Mouse (Mus musculus): ENCODE results near the gene Urb2. TPM values are rescaled to one million over a fixed set of nuclear protein-coding genes. Genes with fewer than 3 reads are reported as not detected.
A peak's percentile ranks its signal among the peaks of the same experiment; 100 is the strongest.

Urb2 gene
- total RNA-seq (2021) = 10 to 100 TPM; 11.9 to 12.0 TPM
- long read RNA-seq, partial matches to known transcripts = 0 of 1 reads
- long read RNA-seq, other reads (novel, unspliced or antisense) = 1 of 1 reads

DNA sequence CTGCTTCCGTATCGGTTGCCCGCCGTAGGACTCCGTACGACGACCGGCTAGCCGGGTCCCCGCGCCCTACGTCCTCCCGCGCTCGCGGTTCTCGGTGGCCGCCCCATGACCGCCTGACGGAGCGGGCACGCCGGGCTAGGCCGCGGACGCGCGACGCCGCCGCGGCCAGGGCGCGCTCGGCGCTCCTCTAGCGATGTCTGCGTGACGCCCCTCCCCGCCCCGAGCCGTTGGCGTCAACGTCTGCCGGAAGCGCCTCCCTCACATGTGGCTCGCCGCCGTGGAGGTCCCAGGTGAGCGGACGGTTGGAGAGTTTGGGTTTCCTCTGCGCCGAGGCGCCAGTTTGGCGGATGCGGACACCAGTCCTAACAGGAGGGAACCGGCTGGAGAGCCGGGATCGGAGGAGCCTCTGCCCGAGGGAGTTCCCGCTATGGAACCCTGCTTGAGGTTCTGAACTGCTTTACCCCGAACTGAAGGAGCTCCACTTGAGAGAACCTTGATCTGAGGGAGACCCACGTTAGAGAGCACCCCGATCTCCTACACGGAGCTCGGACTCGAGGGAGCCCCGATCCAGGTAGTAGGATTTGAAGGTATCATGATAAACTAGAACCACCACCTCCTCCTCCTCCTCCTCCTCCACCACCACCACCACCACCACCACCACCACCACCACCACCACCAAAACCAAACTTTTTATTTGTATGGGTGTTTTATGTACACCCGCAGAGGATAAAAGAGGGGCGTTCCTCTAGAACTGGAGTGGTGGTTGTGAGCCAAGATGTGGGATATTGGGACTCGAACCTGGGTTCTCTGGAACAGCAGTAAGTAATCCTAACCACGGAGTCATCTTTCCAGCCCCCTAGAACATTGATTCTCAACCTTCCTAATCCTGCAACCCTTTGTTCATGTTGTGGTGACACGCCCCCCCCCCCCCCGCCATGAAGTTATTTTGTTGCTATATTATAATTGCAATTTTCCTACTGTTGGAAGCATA, at the start of gene Urb2, which contains the start of gene Taf5l:
TSS of gene Urb2 (plus strand) at position 272 of the 991 bp plus-strand sequence.
TSS of gene Taf5l (minus strand) at position 161 of the 991 bp plus-strand sequence.
- peak; percentile 90 to 95 for DNase-seq (ENCODE audit: low spot score in 2 of 2)

DNA sequence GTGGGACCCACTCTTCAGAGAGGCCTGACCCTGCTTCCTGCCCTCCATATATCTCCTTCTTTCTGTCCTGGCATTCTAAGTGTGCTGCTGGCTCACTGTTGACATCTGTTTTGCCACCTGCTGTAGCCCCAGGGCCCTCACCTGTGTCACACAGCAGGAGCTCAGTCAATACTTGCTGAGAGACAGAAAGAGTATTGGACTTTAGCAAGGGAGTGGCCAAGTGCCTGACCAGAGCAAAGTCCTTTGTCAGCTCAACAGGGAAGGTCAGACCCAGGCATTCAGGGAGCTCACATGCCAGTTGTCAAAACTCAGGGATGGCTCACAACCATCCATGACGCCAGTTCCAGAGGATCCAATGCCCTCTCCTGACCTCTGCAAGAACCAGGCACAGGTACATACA, 47.8 kb upstream of the Urb2 start:
- no peak for DNase-seq (ENCODE audit: low spot score in 2 of 2)

DNA sequence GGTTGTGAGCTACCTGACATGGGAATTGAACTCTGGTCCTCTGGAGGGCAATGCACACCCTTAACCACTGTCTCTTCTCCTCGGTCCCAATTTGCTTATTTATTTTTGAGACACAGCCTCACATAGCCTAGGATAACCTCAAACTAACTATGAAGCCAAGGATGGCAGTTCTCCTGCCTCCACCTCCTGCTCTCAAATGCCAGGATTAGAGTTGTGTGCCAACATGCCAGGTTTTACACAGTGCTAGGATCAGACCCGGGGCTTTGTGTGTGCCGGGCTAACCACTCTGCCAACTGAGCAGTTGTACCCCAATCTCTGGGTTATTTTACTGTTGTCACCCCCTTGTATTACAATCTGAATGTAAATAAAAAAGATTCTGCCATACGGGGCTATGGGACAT, 43.8 kb upstream of the Urb2 start:
- no peak for DNase-seq (ENCODE audit: low spot score in 2 of 2)

DNA sequence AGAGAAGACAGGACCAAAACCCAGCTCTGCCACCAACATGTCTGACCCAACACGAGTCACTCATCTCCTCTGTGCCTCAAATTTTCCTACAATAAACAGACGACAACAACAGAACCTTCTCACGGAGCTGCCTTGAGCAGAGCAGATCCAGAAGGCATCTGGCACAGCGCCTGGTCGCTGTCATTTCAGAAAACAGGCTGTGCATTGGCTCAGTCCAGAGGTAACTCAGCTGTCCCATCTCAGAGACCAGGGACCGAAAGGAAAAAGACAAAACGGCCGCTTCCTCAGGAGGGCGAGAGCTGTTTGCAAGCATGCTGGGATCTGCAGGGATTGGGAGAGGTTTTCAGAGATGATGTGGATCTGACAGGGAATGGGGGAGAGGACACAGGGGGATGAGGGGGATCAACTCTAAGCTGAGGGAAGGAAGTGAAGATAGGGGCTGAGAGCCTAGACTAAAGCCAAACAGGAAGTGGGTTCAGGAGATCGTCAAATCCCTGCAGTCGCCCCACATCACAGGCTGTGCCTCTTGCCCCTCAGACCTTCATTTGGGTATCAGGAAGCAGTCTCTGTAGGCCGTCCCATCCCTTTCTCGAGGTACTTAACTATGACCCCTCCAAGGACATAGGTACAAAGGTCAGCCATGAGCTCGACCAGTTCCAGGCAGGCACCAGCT, 43.0 kb upstream of the Urb2 start:
- peak in 1 of 2 experiments; percentile 48 for DNase-seq (ENCODE audit: low spot score in 2 of 2)

DNA sequence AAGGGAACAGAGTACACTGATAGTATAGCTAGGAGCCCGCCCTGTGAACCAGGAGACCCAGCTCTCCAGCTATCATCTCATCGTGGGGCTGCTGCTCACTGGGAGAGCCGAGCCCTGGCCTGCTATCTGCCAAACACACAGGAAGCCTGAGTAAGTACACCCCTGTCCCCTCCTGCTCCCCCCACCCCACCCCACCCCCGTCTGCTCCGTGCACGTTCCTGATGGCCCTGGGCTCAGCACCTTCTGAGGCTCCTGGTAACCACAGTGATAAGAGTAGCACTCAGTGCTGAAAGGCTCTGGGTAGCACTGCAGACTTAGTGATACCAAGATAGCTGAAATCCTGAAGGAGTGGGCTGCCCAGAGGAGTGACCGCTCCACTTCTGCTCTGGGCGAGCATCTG, 42.4 kb upstream of the Urb2 start:
- DNase-seq (ENCODE audit: low spot score in 2 of 2) = no peak

DNA sequence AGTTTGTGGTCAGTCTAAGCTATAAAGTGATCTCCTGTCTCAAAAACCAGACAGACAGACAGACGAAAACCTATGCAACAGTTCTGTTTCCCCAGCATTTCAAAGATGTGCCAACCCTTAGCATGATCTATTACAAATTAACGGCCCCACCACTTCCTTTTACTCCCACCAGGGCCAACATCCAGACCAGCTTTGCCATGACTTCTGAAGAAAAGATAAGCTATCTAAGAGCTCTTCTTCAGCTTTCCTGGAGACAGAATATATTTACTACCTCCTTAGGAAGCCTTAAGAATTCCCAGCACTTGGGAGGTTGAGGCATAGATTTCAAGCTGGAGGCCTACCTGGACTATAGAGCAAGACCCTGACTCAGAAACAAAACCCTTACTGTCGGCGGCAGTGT, 41.1 kb upstream of the Urb2 start:
- no peak for DNase-seq (ENCODE audit: low spot score in 2 of 2)

DNA sequence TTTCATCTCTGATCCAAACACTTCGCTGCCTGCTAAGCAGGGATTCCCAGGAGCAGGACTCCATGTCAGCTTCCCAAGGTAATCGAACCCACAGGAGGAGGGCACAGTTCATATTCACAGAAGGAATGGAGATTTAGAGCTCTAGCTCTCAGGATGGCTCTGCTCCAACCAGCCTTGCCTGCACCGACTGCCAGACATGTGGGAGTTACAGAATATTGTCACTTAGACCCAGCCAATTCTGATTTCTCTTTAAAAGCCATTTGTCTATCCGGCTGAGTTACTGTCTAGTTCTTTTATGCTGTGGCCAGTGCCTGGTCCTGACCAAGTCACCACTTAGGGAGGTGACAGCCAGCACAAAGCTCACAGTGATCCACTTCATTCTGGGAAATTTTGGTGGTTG, 39.6 kb upstream of the Urb2 start:
- DNase-seq (ENCODE audit: low spot score in 2 of 2) = peak; percentile 49 to 58

DNA sequence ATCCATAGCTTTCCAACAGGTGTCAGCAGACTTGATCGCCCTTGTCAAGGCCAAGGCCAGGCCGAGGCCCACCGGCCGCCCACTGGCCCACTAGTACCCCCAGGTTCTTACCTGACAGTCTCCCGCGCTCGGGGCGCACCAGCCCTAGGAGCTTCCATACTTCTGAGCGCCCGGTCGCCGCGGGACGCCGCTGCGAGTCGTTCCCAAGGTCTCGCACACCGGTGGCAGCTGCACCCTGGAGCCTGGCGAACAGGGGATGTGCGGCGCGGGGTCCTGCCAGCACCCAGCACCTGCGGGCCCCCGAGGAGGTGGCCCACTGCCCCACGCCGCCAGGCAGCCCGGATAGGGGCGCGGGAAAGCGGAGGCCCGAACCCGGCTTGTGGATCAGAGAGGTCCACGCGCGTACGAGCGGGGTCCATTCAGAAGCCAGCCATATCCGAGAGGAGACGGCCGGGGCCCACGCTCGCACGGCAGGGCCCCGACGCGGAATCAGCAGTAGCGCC, 39.0 kb upstream of the Urb2 start:
- DNase-seq (ENCODE audit: low spot score in 2 of 2) = no peak

DNA sequence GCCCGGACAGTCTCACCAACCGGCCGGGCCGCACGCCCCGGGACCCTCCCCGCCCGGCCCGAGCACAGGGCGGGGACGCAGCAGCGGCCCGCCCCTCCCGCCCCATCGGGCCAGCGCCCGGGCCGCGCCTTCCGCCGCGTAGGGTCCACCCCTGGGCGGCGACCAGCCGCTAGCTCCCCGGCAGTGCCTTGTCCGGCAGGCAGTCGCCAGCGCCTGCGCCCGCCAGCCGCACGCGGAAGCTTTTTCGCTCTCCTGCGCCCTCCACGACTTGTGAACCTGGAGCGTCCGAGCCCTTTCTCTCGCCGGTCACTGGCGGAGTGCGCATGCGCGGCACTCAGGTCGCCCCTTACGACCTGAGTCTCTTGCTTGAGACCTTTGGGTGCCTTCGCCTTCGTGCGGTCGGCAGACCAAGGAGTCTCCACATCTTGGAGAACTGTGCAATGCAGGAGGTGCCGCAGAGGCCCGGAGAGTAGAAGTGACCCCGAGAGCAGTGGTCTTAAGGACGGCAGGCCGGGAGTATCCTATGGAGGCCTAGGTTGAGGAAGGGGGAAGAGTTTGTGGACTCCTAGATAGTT, 38.4 kb upstream of the Urb2 start, which contains the start of gene Abcb10:
TSS of gene Abcb10 (minus strand) at position 297 of the 575 bp plus-strand sequence.
- peak; percentile 77 to 82 for DNase-seq (ENCODE audit: low spot score in 2 of 2)

DNA sequence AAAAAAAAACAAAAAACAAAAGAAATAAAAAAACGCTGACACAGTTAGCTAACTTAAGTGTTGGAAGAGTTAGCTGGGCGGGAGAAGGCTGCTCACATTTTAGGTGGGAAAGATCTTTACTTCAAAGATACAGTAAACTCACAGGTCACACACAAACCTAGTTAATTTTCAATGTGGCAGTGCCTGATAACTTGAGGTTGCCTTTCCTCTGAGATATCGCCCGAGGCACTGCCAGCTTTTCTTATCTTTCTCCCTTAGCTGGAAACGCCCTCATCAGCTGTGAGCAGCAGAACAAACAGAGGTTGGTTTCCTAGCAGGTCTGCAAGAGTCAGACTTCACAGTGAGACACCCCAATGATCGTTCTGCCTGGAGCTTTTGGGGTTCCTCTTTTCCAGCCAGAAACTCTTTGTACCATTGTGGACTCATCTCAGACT, 32.7 kb upstream of the Urb2 start:
- DNase-seq (ENCODE audit: low spot score in 2 of 2) = no peak

DNA sequence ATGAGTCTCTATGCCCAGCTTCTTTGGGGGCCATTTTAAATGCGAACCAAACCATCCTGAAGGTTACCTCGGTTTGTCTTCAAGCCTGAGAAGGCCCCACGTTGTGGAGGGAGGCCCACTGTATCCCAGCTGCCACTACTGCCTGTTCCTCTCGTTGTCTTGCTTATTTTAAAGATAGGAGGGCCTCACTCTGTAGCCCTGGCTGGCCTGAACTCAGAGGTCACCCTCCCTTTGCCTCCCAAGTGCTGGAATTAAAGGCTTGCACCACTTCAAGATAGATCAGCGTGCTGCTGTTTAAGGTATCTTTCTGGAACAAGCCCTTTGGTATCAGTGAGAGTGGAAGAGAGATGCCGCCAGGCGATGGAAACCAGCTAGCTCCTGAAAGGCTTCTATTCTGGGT, 32.2 kb upstream of the Urb2 start:
- no peak for DNase-seq (ENCODE audit: low spot score in 2 of 2)

DNA sequence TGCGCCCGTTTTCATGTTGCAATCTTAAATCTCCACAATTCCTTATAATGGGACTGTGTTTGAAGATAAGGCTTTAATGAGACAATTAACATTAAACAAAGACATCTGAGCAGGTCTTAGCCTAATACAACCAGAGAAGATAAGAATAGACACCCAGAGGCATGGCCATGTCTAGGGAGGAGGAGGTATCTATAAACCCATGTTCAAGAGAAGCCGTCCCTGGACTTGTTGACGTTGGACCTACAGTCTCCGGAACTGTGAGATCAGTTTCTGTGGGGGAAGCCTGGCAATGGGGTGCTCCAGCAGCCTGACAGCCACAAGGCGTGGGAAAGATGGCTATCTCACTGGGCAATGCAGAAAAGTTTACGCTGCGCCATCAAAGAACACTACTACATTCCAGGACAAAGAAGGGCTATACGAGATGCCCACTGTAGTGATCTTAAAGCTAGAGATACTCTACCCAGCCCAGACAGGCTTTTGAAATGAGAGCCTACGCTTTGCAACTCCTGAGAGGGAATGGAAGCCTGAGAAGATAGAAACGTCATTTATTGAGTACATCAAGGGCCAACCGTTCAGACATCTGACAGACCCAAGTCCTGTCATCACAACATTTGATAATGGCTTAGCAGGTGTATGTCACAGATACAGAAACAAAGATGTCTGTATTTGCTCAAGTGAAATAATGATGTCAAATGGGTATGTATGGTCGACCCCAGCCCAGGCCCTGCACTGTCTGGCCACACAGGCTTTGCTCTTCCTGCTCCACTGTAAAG, 30.8 kb upstream of the Urb2 start:
- DNase-seq (ENCODE audit: low spot score in 2 of 2) = no peak

DNA sequence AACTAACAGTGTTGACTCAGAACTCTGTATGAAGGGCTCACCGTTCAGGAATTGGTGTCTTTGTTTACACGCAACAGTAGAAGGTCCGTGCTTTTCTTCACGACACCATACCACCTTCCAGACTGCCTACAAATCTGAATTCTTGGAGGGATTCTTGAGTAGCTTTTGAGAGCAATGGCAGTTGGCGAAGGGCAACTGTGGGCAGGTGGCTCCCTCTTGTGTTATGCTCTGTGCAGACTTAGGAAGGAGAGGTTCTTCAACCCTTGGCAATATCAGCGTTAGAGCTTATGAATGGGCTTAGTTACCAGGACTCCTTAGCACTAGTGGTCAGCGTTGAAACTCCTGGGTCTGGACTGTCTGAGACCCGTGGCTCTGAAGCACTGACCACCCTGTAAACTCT, 28.7 kb upstream of the Urb2 start:
- no peak for DNase-seq (ENCODE audit: low spot score in 2 of 2)

DNA sequence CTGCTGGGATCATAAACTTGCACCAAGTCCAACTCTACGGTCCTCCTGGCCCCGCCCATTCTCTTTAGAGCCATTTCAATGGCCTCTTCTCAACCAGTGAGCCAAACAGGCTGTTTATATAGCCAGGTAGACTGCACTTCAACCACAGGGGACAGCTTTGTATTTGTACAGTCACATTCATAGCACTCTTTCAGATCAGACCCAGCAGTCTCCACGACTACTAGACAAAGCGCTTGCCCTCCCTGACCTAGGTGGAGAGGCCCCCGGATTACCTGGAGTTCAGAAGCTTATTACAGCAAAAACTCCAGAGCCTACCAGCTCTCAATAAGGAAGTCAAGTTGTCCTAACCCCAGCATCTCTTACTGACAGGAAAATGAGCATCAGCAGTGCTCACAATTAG, 27.7 kb upstream of the Urb2 start:
- no peak for DNase-seq (ENCODE audit: low spot score in 2 of 2)

DNA sequence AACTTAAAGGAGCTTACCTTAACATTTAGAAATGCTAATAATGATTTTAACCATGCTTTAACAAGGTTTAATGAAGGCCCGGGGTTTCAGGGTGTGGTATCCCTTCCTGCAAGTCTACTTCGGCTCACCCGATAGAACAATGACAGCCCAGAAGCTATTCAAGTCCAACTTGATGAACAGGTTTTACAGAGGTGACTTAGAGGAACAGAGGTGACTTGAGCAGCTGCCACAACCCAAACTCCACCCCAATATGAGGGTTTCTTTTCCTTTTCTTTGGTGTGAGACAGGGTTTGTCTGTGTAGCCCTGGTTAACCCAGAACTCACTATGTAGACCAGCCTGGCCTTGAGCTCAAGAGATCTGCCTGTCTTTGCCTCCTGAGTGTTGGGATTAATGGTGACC, 27.3 kb upstream of the Urb2 start:
- no peak for DNase-seq (ENCODE audit: low spot score in 2 of 2)

DNA sequence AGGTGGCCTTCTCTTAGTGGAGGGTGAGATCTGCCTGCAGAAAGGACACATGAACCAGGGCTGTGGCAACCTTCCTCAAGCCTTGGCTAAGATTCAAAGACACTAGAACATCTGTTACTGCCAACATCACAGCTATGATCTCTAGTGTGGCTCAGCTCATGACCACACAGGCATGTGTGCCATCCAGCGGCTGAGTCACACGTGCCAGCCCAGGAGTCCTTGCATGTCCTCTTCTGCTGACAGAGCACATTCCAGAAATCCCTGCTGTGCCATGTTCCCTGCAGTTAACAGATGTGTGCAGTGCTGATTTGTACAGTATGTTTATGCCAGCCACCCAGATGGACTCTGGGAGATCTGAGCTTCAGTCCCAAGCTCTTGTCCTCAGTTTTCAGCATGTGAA, 21.7 kb upstream of the Urb2 start:
- DNase-seq (ENCODE audit: low spot score in 2 of 2) = no peak

DNA sequence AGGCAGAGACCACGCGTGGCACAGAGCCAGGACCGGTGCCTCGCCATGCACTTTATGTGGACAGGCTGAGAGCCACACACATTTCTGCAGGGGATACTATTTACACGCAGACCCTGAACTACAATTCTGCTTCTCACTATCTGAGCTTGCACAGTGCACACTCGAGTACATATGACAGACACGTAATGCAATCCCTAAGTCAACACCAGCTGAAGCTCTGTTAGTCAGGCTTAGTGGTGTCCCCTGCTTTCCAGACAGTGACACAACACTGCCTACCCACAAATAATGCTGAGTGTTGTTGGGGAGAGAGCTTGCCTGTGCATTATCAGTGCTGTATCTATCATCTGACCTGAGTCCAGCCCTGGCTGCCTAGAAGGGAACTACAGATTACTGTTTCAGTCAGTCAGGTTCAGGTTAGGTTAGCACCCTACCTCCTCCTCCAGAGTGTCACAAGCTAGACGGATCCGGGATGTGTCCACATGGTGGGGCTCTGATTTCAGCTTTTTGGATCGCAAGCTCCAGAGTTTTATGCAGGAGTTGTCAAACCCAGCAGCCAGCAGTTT, 18.7 kb upstream of the Urb2 start:
- DNase-seq (ENCODE audit: low spot score in 2 of 2) = no peak

DNA sequence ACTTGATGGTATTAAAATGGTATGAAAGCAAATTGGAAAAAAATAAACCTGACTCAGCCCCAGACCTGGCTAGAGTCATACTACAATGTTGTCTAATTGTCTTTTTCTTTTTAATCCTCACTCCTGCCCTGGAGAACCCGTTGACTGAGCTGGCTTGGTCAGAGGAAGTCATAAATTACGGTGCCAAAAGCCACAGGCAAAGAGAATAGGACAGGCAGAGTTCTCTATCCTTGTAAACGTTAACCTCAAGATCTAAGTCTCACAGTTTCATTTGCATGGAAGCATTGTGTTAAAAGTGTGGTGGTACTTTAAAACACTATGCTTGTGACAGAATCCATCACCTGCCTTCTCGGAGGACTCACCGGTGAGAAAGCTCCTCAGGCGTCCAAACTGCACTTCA, 13.5 kb upstream of the Urb2 start:
- DNase-seq (ENCODE audit: low spot score in 2 of 2) = no peak

DNA sequence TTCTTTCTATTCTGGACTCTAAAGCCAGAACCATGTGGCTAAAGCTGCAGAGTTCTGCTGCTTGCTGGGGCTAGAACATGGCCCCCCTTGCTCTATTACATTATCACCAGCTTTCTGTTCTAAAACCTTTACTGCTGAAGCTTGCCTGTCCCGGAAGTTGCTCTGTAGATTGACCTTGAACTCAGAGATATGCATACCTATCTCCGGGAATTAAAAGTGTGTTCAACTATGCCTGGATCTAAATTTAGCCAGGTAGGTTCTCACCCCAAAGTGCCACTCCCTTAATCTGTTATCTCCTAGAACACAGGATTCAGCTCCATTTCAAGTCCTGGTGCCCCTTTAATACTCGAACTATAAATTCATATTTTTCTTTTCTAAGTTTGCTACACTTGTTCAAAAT, 9.7 kb upstream of the Urb2 start:
- DNase-seq (ENCODE audit: low spot score in 2 of 2) = no peak

DNA sequence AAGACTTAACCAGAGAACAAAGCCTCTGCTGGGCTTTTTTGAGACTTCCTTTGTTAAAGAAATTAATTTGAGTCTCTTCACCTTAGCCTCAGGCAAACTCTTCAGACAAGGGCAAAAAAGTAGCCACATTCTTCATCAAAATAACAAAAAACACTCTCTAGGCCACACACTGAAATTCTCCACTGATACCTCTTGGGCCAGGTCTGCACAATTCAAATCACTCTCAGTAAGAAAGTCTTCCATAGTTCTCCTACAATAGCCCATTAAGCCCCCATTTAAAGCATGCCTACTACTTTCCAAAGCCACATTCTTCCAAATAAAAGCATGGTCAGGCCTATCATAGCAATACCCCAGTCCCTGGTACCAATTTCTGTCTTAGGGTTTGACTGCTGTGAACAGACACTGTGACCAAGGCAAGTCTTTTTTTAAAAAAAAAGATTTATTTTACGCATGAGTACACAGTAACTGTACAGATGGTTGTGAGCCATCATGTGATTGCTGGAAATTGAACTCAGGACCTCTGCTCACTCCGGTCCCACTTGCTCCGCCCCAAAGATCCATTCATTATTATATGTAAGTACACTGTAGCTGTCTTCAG, 9.2 kb upstream of the Urb2 start:
- DNase-seq (ENCODE audit: low spot score in 2 of 2) = no peak
